Comparison of ENCODE assay signal across 29 mouse cellular contexts in the genomic region with DNA sequence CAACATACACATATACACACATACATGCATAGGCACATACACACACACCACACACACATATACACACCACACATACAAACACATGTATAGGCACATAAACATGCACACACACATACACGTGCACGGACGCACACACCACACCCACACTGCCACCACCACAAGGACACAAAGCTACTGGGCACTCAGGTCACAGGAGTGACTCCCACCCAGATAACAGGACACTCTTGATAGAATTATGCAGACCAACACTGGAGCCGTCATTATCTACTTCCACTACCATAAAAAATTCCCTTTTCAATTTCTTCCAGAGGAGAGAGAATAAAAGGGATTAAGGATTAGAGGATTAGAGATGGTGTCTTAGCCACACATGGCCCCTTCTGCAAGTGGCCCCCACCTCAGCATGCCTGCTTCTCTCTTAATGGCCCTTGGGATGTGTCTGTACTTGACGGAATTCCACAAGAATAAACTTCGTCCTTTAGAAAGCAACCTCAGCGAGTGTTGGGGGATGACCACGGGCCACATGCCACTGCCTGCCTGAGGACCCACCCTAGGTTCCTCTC. TPM values are rescaled to one million over a fixed set of nuclear protein-coding genes. Genes with fewer than 3 reads are reported as not detected.
DNase-seq lines count a peak whose midpoint lies in the region; ATAC-seq lines count a peak whose summit lies in the region.
"Had no signal": no experiment of that assay in that cellular context is flagged by ENCODE, and none has a peak within 500 bp of the region (broad histone marks: within the 10 kb centered on the region; RNA-seq: fewer than 3 reads in every experiment).

No protein-coding gene starts in this region.

- 20% methylated on average over 8 of the region's 8 CpGs for WGBS in midbrain, embryonic 14.5 days
- WGBS in intestine, embryonic 16.5 days: 60% methylated on average over 8 of the region's 8 CpGs

- H3K4me2 ChIP-seq in midbrain, embryonic 14.5 days (ENCODE audit: low read length): no peak overlapping the region
- no peak overlapping the region for H3K4me2 ChIP-seq in intestine, embryonic 16.5 days (ENCODE audit: low read depth, low read length)
- H3K4me2 ChIP-seq: embryonic facial prominence, embryonic 13.5 days; heart, embryonic 11.5 days; hindbrain, embryonic 15.5 days; limb, embryonic 13.5 days; liver, embryonic 11.5 days; lung, embryonic 15.5 days; neural tube, embryonic 15.5 days had no signal

- H3K4me1 ChIP-seq in midbrain, embryonic 14.5 days (ENCODE audit: control insufficient read depth, insufficient read depth, low read length): no peaks in the 10 kb centered on the region; the same call in none of the 2 replicates
- peaks cover 41% of the 10 kb centered on the region for H3K4me1 ChIP-seq in intestine, embryonic 16.5 days (ENCODE audit: control insufficient read depth, insufficient read depth, low read length)

- H3K9me3 ChIP-seq in midbrain, embryonic 14.5 days (ENCODE audit: control insufficient read depth, low read length): no peaks in the 10 kb centered on the region
- no peaks in the 10 kb centered on the region for H3K9me3 ChIP-seq in intestine, embryonic 16.5 days (ENCODE audit: control insufficient read depth, low read length)
- H3K9me3 ChIP-seq: embryonic facial prominence, embryonic 13.5 days; hindbrain, embryonic 10.5 days; hindbrain, embryonic 15.5 days; limb, embryonic 13.5 days; lung, embryonic 15.5 days; neural tube, embryonic 15.5 days had no signal

- H3K36me3 ChIP-seq in midbrain, embryonic 14.5 days (ENCODE audit: control insufficient read depth, insufficient read depth, low read length): no peaks in the 10 kb centered on the region
- H3K36me3 ChIP-seq in intestine, embryonic 16.5 days (ENCODE audit: control insufficient read depth, insufficient read depth, low read length): no peaks in the 10 kb centered on the region
- H3K36me3 ChIP-seq: embryonic facial prominence, embryonic 13.5 days; hindbrain, embryonic 10.5 days; hindbrain, embryonic 15.5 days; limb, embryonic 13.5 days; lung, embryonic 15.5 days; neural tube, embryonic 15.5 days had no signal

- no peak overlapping the region for H3K27ac ChIP-seq in midbrain, embryonic 14.5 days (replicated peaks; ENCODE audit: low read depth, low read length)
- H3K27ac ChIP-seq in intestine, embryonic 16.5 days (ENCODE audit: low read length): no peak overlapping the region
- H3K27ac ChIP-seq: embryonic facial prominence, embryonic 13.5 days; hindbrain, embryonic 10.5 days; hindbrain, embryonic 15.5 days; layer of hippocampus, adult 2 months; left cerebral cortex, adult 2 months; limb, embryonic 13.5 days; lung, embryonic 15.5 days; neural tube, embryonic 15.5 days had no signal

- H3K9ac ChIP-seq in midbrain, embryonic 14.5 days (replicated peaks; ENCODE audit: low read length): no peak overlapping the region
- no peak overlapping the region for H3K9ac ChIP-seq in intestine, embryonic 16.5 days (ENCODE audit: low read depth, low read length)
- H3K9ac ChIP-seq: embryonic facial prominence, embryonic 13.5 days; hindbrain, embryonic 15.5 days; limb, embryonic 13.5 days; lung, embryonic 15.5 days; neural tube, embryonic 15.5 days had no signal

- DNase-seq in heart, adult 11 months: peak; percentile 79
- no peak for DNase-seq in heart, postnatal 14 days
- peak; percentile 49 for DNase-seq in retina, postnatal 1 day
- DNase-seq in retina, embryonic 14.5 days (ENCODE audit: low spot score): no peak
- DNase-seq in midbrain, embryonic 14.5 days: peak; percentile 22
- DNase-seq in lung, postnatal 36 days: no peak
- DNase-seq: adrenal gland, postnatal 14 days; cerebellum, adult 11 months; cerebellum, adult 9-11 months; embryo, embryonic 11 days; kidney, adult 2 months; kidney, postnatal 36 days; right cerebral cortex, adult 18-20 months; spleen, adult 18-20 months; thymus, postnatal 14 days had no signal

- H3K27me3 ChIP-seq in midbrain, embryonic 14.5 days (ENCODE audit: control insufficient read depth, insufficient read depth, low read length): peaks cover 8% of the 10 kb centered on the region; the same call in 1 of the 2 replicates
- no peaks in the 10 kb centered on the region for H3K27me3 ChIP-seq in intestine, embryonic 16.5 days (replicated peaks; ENCODE audit: control insufficient read depth, insufficient read depth, low read length)
- H3K27me3 ChIP-seq: embryonic facial prominence, embryonic 13.5 days; hindbrain, embryonic 15.5 days; limb, embryonic 13.5 days; lung, embryonic 15.5 days; neural tube, embryonic 15.5 days had no signal

- ATAC-seq in midbrain, embryonic 14.5 days (ENCODE audit: low FRiP score, low TSS enrichment): no peak
- ATAC-seq in intestine, embryonic 16.5 days: no peak
- ATAC-seq: forebrain, embryonic 16.5 days; inflammation-experienced regulatory T-cells, adult 6 months had no signal

- H3K4me3 ChIP-seq in midbrain, embryonic 14.5 days (replicated peaks; ENCODE audit: low read depth, low read length): no peak overlapping the region
- no peak overlapping the region for H3K4me3 ChIP-seq in intestine, embryonic 16.5 days (ENCODE audit: low read length)
- H3K4me3 ChIP-seq: embryonic facial prominence, embryonic 13.5 days; hindbrain, embryonic 10.5 days; hindbrain, embryonic 15.5 days; layer of hippocampus, adult 2 months; left cerebral cortex, adult 2 months; limb, embryonic 13.5 days; lung, embryonic 15.5 days; neural tube, embryonic 15.5 days had no signal

- intact Hi-C loops in heart, postnatal 14 days (cut with DNase I): no loop called here

RNA-seq across cellular contexts. Expression of gene Sorcs2, which starts 15.7 kb away (rescaled TPM):
- 1 to 10 TPM; 9.6 to 9.9 TPM for total RNA-seq in heart, postnatal 14 days (2021)
- 14.5 and 15.1 TPM in 2 replicates for polyA plus RNA-seq in midbrain, embryonic 14.5 days (2014; fragmentation: Nextera tagmentation; extraction: Ambion mirVana)
- polyA plus RNA-seq in intestine, embryonic 16.5 days (2015; fragmentation: Nextera tagmentation; extraction: Ambion mirVana): 8.3 and 8.8 TPM in 2 replicates
- total RNA-seq: MEL had no signal

Comparison
In these comparisons a context has a peak if more than half of its experiments do, and no peak if none do; other contexts are left out.
1. DNase-seq: peak in heart, adult 11 months (single experiment), retina, postnatal 1 day (single experiment) and midbrain, embryonic 14.5 days (single experiment); none in heart, postnatal 14 days (0 of 2), retina, embryonic 14.5 days (single experiment) and lung, postnatal 36 days (single experiment).